Mouse (Mus musculus) cerebral cortex, adult 2 months (tissue): ENCODE results near the gene Ccdc38.

ENCODE experiments used
- WGBS: fragments of 180-500 bp; shearing (Covaris S2); methylation state at CpG from one replicate; pipeline ENCODE4 v1.1.7; 2018; 5-methylcytosine and 5-hydroxymethylcytosine counted together

The Ccdc38 gene

DNA sequence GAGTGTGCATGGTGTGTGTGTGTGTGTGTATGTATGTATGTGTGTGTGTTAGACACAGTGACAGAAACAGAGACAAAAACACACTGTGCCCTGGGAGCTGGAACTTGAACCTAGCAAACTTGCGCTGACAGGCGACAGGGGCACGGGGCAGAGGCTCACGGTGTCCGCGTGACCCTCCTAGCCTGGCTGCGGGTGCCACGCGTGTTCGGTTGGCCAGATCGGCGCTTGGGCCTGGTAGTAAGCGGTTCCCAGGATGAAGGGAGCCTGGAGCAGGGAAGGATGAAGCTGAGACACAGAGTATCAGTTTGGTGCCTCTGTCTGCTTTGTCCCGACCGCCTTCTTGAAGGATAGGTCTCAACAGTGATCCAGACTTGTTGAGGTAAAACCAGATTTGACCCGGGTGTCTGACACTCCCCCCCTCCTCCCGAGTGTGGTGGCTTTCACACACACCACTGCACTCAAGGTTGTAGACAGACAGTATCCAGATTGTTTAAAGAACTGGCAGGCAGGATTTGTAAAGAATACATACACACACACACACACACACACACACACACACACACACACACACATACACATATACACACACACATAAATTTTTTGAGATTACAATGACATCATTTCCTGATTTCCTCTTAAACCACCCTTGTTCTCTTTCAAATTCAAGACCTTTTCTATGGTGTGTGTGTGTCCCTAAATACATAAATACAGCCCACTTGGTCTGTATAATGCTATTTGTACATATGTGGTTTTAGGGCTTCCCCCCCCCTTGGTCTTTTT, at the start of gene Ccdc38:
Ccdc38 (plus strand) TSS at position 202 of the 780 bp plus-strand sequence.
- WGBS: 75% methylated on average over 17 of the region's 17 CpGs

DNA sequence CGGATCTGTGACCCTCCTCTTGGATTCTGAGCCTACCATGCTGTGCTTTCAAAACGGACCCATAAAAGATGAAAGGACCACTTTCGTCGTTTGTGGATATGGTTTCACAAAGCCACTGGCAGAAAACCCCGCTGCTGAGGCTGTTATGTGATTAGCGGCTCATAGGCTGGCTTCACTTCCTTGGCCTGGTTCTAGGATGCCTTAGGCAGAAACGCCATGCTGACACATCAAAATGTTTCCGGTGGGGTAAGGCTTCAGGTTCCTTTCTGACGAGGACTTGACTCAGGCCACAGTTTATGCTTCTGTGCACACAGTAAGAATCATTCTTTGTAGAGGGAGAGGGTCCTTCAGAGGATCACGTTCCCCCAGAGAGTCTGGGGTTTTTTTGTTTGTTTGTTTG, 39.6 kb upstream of the Ccdc38 start:
- 53% methylated on average over 10 of the region's 10 CpGs for WGBS

DNA sequence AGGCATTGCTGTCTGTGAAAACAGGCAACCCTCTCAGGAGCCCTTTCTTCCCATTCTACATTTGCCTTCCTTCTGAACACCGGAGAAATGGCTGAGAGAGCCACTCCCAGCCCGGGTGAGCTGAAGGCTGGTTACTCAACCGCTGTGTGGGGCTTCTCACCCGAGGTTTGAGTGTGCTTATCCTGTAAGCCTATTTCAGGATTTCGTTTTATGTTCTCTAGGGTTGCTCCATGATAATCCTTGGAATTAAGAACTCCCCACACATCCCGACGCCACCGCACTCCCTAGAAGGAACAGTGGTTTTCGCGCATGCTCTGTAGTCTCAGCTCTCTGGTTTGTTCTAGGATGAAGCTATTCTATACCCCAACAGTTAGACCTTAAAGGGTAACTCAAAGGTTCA, 39.1 kb upstream of the Ccdc38 start:
- 80% methylated on average over 10 of the region's 10 CpGs for WGBS

DNA sequence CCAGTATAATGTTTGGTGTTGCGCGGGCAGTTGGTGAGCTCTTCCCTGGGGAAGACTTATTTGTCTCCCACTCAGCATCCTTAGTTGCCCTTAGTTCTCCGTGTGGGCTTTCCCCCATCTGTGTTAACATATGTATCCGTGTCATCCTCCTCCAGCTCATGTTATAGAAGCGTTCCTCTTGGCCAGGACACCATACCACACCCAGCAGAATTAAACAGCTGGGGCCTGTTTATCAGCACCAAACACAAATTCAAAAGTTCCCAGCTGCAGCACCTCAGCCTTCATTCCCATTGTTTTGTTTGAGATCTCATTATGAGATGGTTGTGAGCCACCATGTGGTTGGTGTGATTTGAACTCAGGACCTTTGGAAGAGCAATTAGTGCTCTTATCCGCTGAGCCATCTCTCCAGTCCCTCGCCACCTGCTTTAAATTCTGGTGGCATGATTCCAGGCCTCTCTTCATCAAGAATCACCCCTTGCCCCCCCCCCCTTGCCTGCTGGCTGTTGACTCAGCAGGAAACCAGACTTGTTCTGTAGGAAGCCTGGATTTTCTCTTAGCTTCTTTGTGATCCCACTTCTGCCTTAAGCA, 32.0 kb upstream of the Ccdc38 start:
- WGBS: 57% methylated on average over 7 of the region's 7 CpGs

DNA sequence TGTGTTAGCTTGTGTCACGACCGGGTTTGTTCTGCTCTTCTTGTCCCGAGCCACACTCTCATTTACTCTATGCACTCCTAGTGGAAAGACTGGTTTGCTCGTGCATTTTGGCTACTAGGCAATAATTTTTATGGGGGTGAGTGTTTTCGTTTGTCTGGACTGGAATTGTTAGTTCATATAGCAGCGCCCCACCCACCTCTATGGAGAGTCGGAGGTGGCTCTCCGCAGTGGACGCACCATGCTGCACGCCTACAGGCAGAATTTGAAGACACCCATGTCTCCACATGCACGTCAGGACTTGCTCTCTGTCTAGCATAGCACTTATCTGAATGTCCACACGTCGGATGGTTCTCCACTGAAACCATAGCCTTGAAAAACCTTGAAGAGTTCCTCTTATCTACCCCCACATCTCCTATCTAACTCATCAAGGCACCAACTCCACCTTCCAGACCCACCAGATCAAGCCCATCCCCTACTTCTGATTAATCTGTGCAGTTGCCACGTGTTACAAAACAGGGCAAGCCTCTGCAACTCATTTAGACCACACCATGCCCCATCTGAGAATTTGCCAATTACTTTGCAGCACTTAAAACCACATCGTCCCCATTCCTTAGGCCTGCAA, 30.8 kb upstream of the Ccdc38 start:
- WGBS: 86% methylated on average over 15 of the region's 15 CpGs

DNA sequence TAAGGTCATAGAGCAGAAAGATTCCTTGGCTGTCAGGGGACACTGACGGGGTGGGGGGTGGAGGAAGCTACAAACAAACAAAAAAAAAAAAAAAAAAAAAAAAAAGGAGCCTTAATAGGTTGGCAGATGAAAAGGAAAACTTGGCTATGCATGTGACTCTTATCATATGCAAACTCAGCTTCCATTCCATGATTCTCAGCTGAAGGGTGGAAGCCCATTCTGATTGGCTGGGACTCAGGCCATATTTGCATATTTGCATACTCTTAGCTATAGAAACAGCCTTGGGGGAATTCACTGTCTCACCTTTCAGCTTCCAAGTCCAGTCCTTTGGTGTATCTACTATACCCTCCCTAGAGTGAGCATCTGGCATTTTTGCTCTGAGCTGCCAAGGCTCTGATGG, 25.0 kb upstream of the Ccdc38 start:
- 28% methylated on average over 1 of the region's 1 CpGs for WGBS

DNA sequence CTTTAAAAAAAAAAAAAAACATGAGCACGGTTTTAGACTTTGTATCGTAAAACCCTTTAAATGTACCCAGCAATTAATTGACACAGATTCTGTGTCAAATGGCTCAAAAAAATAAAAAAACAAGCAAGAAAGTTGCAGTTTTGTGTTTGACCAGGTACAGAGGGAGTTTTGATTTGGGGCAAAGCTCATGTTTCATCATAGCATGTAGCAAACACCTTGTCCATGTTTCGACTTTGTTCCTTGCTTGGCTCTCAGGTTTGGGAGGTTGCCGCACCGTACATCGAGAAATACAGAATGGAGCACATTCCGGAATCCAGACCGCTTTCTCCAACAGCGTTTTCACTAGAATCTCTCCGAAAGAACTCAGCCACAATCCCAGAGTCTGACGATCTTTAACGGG, 24.5 kb upstream of the Ccdc38 start:
- 88% methylated on average over 12 of the region's 12 CpGs for WGBS

DNA sequence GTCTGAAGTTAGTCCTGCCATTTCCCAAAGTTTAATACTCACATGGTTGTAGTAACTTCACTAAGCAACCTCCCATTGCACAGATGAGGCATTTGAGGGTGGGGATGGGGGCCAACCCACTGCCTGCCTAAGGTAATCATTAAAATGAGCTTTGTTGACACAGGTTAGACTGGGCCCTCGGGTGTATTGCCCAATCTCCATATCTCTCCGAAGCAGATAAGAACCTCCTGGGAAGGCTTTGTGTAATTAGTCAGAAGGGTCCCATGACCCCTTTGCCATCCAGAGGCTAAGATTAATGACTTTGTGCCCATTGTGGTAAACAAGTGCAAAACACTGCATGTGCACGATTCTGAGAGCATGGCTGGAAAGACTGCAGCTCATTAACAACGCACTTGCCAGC, 22.7 kb upstream of the Ccdc38 start:
- 79% methylated on average over 4 of the region's 4 CpGs for WGBS

DNA sequence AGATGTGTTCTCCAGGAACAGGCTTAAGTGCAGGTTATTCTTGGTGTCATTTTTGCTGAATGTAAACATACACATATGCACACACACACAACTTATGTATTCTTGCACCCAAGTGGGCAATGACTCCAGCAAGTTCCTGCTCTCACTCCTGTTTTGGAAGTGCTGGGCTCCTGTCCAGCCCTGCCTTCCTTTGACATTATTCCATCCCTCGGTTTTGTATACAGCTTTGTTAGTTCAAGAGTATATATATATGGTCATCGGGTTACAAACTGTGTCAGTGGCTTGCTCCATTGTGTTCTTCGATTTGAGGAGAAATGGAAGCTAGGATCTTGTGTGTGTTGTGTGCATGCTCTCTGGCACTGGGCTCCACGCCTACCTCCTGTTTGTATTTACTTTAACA, 22.2 kb upstream of the Ccdc38 start:
- WGBS: 85% methylated on average over 4 of the region's 4 CpGs

DNA sequence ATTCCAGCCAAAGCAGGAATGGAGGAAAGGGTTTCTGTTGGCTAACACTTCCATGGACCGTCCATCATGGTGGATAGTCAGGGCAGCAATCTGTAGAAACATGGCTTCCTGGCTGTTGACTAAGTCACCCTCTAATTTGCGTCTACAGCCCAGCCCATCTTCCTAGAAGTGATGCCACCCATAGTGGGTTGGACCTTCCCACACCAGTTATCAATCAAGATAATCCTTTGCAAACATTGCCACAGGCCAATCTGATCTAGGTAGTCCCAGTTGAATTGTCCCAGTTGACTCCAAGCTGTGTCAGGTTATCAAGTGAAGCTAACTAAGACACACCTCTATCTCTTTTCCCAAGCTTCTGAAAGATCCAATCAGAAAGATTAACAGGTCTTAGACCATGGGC, 21.8 kb upstream of the Ccdc38 start:
- WGBS: 95% methylated on average over 2 of the region's 2 CpGs

DNA sequence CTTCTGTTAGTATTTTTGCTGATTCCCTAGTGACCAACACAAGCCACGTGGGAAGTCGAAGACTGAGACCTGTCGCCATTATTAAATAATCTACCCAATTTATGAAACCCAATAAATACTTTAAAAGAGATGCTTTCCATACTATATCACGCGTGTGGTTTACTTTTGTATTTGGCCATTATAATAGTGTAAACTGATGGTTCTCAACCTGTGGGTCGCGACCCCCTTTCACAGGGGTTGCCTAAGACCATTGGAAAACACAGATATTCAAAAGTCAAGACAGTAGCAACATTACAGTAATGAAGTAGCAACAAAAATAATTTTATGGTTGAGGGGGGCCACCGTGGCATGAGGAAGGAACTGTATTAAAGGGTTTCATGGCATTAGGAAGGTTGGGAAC, 21.3 kb upstream of the Ccdc38 start:
- WGBS: 95% methylated on average over 8 of the region's 8 CpGs

DNA sequence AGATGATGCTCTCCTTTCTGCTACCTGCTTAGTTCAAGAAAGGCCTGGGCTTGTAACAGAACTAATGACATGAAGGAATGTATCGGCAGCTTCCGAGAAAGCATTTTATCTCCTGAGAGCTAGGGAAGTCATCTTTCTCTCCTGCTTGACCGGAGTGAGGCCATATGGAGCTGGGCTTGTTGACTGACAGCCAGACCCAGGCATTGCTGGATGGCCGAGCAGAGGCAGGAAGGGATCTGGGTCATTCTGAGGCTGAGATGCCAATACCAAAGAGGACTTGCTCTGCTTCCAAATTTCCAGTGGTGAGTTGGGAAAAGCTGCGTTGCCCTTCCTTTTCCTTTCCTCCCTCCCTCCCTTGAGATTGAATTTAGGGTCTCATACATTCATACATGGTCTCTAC, 20.7 kb upstream of the Ccdc38 start:
- WGBS: 89% methylated on average over 5 of the region's 5 CpGs

DNA sequence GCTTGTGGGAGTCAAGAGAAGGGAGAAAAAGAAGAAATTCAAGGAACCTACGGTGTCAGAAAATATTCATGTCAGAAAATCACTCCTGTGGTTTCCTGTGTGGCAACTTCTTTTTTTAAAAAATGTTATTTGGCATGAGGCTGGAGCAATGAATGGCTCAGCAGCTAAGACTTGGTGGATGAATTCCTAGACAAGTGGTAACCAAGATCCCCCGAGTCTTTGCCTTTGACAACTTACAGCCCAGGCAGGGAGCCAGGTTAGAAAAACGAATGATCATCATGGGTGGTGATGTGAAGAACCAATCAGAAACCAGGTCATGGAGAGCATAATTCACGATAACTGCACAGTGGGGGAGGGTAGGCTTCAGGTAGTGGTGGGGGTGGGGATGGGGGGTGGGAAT, 19.4 kb upstream of the Ccdc38 start:
- 58% methylated on average over 4 of the region's 4 CpGs for WGBS

DNA sequence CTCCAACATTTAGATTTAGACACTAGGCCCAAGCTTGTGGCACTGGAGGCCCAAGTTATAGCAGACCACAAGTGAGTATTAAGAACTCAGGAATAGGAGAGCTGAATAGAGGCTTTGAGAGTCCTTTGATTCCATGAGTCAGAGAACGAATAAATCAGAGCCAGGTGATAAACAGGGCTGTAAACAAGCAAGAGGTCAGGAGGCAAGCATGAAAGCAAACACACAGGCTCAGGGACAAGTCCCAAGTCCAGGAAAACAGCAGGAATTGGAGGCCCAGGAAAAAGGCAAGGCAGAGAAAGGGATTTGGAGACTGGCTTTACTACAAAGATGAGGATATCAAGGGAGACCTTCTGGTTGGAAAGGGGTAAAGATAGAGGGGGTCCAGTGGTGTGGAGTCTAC, 15.1 kb upstream of the Ccdc38 start:
- 86% methylated on average over 1 of the region's 1 CpGs for WGBS

DNA sequence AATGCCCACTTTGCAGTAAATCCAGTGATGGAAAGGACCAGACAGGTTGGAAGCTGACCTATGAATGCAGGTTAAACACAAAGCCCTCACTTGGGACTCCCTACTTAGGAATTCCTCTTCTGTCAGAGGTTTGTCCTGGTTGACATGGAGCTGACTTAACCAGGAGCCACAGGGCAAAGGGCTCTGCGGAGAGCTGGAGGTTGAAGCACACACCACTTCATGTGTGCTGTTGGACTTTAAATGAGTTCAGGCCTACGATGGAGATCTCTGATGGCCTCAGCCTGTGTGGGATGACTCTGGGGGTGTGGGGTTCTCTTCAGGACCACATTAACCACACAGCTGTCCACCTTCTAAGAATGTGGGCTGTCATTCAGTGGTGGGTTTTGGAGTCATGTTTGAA, 2.1 kb upstream of the Ccdc38 start:
- WGBS: 95% methylated on average over 2 of the region's 2 CpGs

DNA sequence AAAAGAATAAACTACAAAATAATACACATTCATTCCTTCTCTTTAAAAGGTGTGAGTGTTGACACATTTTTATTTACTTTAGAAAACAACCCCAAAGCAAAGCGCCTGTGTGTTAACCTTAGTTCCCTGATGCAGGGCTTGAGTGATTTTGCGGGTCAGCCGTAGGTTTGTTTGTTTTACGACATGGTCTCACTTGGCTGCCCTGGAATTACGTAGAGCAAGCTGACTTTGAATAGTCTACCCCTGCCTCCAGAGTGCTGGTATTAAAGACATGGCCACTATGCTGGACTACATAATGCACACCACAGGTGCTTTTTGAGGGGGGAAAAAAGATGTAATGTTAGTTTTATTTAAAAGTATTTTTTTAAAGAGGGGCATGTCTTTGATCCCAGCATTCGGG, 1.6 kb upstream of the Ccdc38 start:
- 94% methylated on average over 6 of the region's 6 CpGs for WGBS

DNA sequence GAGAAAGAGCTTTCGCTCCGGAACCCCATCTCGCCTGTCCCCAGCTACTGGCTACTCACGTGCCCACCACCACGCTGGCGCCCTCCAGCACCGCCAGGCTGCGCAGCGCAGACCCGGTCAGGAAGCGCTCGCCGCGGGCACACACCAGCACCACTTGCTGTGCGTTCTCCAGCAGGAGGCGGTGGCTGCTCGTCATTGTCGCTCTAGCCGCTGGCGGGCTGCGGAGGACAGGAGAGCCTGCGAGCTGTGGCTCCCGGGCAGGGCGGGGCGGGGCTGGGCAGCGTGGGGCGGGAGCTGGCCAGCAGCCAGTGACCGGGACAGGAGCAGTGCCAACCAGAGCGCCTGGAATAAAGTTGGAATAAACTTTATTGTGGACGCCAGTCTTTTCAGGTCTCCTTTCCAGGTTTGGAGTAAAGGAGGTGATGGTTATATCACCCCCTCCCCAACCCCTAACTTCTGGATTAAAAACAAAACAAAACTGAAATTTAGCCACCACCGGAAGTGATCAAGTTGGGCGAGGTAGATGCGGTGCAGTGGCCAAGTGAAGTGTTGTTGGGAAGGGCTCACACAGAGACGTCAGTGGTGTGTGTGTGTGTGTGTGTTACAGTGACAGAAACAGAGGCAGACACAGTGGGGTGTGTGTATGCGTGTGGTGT, 529 bp upstream of the Ccdc38 start, which contains the start of gene Amdhd1:
Amdhd1 (minus strand) TSS at position 259 of the 656 bp plus-strand sequence.
- WGBS: 4% methylated on average over 35 of the region's 35 CpGs

DNA sequence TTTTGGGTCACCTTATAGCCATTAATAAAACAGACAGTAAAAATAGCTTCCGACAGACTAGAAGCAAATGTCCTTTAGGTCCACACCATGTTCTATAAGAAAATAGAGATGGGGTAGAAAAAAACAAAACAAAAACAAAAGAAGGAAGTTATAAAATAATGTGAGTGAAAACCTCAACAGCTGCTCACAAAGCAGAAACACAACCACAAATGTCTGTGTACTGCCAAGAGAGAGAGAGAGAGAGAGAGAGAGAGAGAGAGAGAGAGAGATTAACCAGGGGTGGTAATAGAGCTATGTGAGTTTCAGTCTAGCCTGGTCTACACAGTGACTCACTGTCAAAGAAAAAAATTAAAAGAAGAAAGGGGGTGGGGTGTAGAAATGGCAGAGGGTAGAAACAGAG, 1.2 kb downstream of the Ccdc38 start:
- WGBS: 98% methylated on average over 1 of the region's 1 CpGs

DNA sequence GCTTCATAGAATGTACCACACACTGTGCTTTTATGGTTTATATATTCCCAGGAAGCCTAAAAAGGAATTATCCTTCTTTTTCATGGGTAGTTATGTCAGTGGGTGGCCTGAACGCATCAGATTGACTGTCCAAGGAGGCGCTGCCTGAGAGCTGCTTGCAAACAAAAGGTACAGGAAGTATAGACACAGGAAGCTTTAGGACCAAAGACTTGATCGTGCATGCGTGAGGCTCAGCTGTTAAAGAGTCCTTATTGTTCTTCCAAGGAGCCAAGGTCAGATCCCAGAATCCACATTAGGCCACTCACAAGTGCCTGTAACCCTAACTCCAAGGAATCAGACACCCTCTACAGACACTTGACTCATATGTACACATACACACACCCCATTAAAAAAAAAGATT, 1.9 kb downstream of the Ccdc38 start:
- 79% methylated on average over 4 of the region's 4 CpGs for WGBS

DNA sequence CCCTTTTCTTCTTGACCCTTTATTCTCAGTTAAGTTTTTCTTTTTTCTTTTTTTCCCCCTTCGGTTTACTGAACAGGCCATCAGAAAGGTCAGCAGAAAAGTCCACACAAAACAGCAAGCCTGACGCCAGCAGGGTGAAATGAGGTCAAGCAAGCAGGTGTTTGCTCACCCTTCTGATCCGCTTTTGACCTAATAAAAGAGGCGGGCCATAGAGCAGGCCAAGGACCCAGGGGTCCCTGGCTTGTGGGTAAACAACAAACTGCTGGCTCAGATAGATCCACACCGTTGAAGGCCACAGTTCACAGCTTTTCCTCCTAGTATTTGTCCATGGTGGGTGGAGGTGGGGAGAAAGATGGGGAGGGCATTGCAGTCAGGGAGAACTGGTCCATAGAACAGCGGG, 2.7 kb downstream of the Ccdc38 start:
- 85% methylated on average over 6 of the region's 6 CpGs for WGBS

DNA sequence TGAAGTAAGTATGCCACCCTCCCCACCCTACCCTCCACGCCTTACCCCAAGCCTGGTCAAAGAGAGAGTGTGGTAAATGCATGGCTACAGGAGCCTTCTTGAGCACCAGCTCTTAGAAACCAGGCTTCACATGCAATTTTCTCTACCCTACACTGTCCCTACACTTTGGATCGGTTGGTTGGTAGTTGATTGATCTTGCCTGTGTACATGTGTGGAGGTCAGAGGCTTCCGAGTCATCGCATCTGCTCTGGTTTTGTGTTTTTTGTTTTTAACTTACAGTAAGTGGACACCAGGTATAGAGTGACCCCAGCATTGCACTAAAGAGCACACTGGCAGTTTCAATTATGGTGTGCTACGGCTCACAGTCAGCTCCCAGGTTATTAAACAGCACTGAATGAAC, 3.7 kb downstream of the Ccdc38 start:
- WGBS: 92% methylated on average over 5 of the region's 5 CpGs

DNA sequence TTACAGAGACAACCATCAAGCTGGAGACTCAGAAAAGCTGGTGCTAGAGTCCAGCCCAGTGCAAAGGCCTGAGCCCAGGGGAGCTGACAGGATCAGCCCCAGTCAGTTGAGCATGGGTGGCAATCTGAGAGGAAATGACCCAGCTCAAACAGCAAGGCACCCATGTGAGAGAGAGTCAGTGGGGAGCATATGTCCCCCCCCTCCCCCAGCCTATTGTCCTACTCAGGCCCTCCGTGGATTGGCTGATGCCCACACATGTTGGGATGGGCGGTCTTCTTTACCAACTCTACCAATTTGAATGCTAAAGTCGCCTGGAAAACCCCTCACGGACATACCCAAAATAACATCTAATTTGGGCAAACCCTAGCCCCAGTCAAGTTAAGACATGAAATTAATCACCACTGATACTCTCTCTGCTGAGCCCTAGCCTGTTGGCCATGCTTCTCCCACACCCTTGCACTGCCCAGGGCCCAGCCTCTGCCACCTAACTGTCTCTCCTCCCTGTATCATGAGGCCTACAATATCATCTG, 7.4 kb downstream of the Ccdc38 start:
- 93% methylated on average over 4 of the region's 4 CpGs for WGBS
